In genomic region chr12:85973526-85973925, GRCm38 (mm10) we compare ENCODE assay signal across 9 mouse cellular contexts.
DNase-seq lines count a peak whose midpoint lies in the region; ATAC-seq and TF ChIP-seq lines count a peak whose summit lies in the region.
"Had no signal": no experiment of that assay in that cellular context is flagged by ENCODE, and none has a peak within 500 bp of the region (broad histone marks: within the 10 kb centered on the region; RNA-seq: fewer than 3 reads in every experiment).

No protein-coding gene starts in this region.

- no peaks in the 10 kb centered on the region for H3K79me2 ChIP-seq in heart, adult 2 months (replicated peaks; ENCODE audit: control insufficient read depth, insufficient read depth, low read length)

- H3K36me3 ChIP-seq in heart, adult 2 months (ENCODE audit: control insufficient read depth, insufficient read depth, low read length), result no peaks in the 10 kb centered on the region
- no peaks in the 10 kb centered on the region for H3K36me3 ChIP-seq in heart, postnatal 0 days (replicated peaks; ENCODE audit: control insufficient read depth, insufficient read depth, low read length)
- H3K36me3 ChIP-seq in hindbrain, embryonic 14.5 days (replicated peaks; ENCODE audit: control insufficient read depth, insufficient read depth), result no peaks in the 10 kb centered on the region

- intact Hi-C loops in heart, adult 2 months (cut with DNase I), result no loop called here

- no peak for TF ChIP-seq CTCF in heart, adult 2 months (IDR thresholded peaks at IDR 0.05)
- TF ChIP-seq CTCF in heart, postnatal 0 days (IDR thresholded peaks at IDR 0.05; ENCODE audit: low read depth), result no peak

- H3K4me1 ChIP-seq in heart, adult 2 months (ENCODE audit: control insufficient read depth, insufficient read depth, low read length), result peaks cover 6% of the 10 kb centered on the region
- H3K4me1 ChIP-seq in heart, postnatal 0 days (ENCODE audit: control insufficient read depth, insufficient read depth), result peaks cover 18% of the 10 kb centered on the region
- no peaks in the 10 kb centered on the region for H3K4me1 ChIP-seq in hindbrain, embryonic 14.5 days (replicated peaks; ENCODE audit: control insufficient read depth, insufficient read depth, low read length)

- no peak for TF ChIP-seq EP300 in heart, adult 2 months (IDR thresholded peaks at IDR 0.05; ENCODE audit: insufficient read depth, low read depth, low read length)
- TF ChIP-seq EP300 in heart, postnatal 0 days (IDR thresholded peaks at IDR 0.05; ENCODE audit: low read depth), result no peak

- peak; percentile 41 to 42 for DNase-seq in heart, adult 2 months
- DNase-seq in heart, adult 8-10 months (ENCODE audit: low spot score), result no peak
- peak; percentile 64 for DNase-seq in CD4-positive helper T cell, adult 2 months (ENCODE audit: low read depth, low spot score)
- peak; percentile 68 for DNase-seq in heart, postnatal 0 days (ENCODE audit: low spot score)
- no peak for DNase-seq in cerebellum, adult 18-20 months
- no peak for DNase-seq in layer of hippocampus, postnatal 10 days (ENCODE audit: low spot score in 2 of 2)
- no peak for DNase-seq in hindbrain, embryonic 14.5 days (ENCODE audit: low spot score)
- DNase-seq: cerebellum, adult 9-10 months had no signal

- H3K4me2 ChIP-seq in heart, postnatal 0 days (ENCODE audit: low read depth, low read length), result no peak overlapping the region
- no peak overlapping the region for H3K4me2 ChIP-seq in hindbrain, embryonic 14.5 days (replicated peaks)

- no peak overlapping the region for H3K4me3 ChIP-seq in heart, adult 2 months
- no peak overlapping the region for H3K4me3 ChIP-seq in heart, postnatal 0 days (ENCODE audit: low read depth, low read length)
- H3K4me3 ChIP-seq in hindbrain, embryonic 14.5 days (replicated peaks; ENCODE audit: low read length), result no peak overlapping the region

- H3K27me3 ChIP-seq in heart, adult 2 months (ENCODE audit: control insufficient read depth, insufficient read depth, low read length), result no peaks in the 10 kb centered on the region
- H3K27me3 ChIP-seq in heart, postnatal 0 days (ENCODE audit: control insufficient read depth, insufficient read depth, low read length), result no peaks in the 10 kb centered on the region
- no peaks in the 10 kb centered on the region for H3K27me3 ChIP-seq in hindbrain, embryonic 14.5 days (ENCODE audit: control insufficient read depth, insufficient read depth, low read length)

- ATAC-seq in heart, postnatal 0 days (ENCODE audit: insufficient read depth, low read depth), result peak; percentile 83
- peak; percentile 69 for ATAC-seq in megakaryocyte, adult 5-6 weeks (ENCODE audit: poor library complexity, severe bottlenecking)
- ATAC-seq in hindbrain, embryonic 14.5 days (ENCODE audit: low FRiP score), result no peak

- no peak for TF ChIP-seq POLR2A in heart, adult 2 months (IDR thresholded peaks at IDR 0.05; ENCODE audit: insufficient read depth, low read depth, low read length)

- 13% methylated on average over 4 of the region's 4 CpGs for WGBS in heart, adult 2 months
- 15% methylated on average over 4 of the region's 4 CpGs for WGBS in heart, postnatal 0 days
- 78% methylated on average over 4 of the region's 4 CpGs for WGBS in hindbrain, embryonic 14.5 days

- no peaks in the 10 kb centered on the region for H3K9me3 ChIP-seq in heart, postnatal 0 days (replicated peaks; ENCODE audit: control insufficient read depth, low read length)
- no peaks in the 10 kb centered on the region for H3K9me3 ChIP-seq in hindbrain, embryonic 14.5 days (ENCODE audit: control insufficient read depth, low read length)

- peak overlapping the region; percentile 77 for H3K27ac ChIP-seq in heart, adult 2 months
- H3K27ac ChIP-seq in heart, postnatal 0 days (ENCODE audit: low read depth), result peak overlapping the region; percentile 50
- no peak overlapping the region for H3K27ac ChIP-seq in hindbrain, embryonic 14.5 days

- no peak overlapping the region for H3K9ac ChIP-seq in heart, adult 2 months (ENCODE audit: low read depth, low read length)
- no peak overlapping the region for H3K9ac ChIP-seq in heart, postnatal 0 days (replicated peaks; ENCODE audit: low read depth, low read length)
- no peak overlapping the region for H3K9ac ChIP-seq in hindbrain, embryonic 14.5 days

Comparison
In these comparisons a context has a peak if more than half of its experiments do, and no peak if none do; other contexts are left out.
1. DNase-seq: peak in heart, adult 2 months (2 of 2), CD4-positive helper T cell, adult 2 months (single experiment) and heart, postnatal 0 days (single experiment); none in heart, adult 8-10 months (single experiment), cerebellum, adult 18-20 months (0 of 2), layer of hippocampus, postnatal 10 days (0 of 2) and hindbrain, embryonic 14.5 days (single experiment).